Mouse (Mus musculus): Measurements from ENCODE around the gene Plk5.

- TF ChIP-seq SIN3A (IDR thresholded peaks at IDR 0.05; ENCODE audit: low read length) (no peak), MAX (IDR thresholded peaks at IDR 0.05; ENCODE audit: low read length) (no peak), USF1 (IDR thresholded peaks at IDR 0.05; ENCODE audit: low read depth, low read length) (no peak), CTCF (IDR thresholded peaks at IDR 0.05 in 2 of 3, conservative IDR thresholded peaks at IDR 0.05 in 1 of 3; ENCODE audit: control insufficient read depth in 1 of 3, insufficient read depth in 1 of 3, low read depth in 2 of 3, low read length in 3 of 3, poor library complexity in 1 of 3, severe bottlenecking in 1 of 3) (no peak), JUND (IDR thresholded peaks at IDR 0.05; ENCODE audit: low read depth, low read length) (no peak), POLR2A (IDR thresholded peaks at IDR 0.05; ENCODE audit: control insufficient read depth in 1 of 2, insufficient read depth in 1 of 2, low read depth in 1 of 2, low read length in 2 of 2, poor library complexity in 1 of 2) (no peak), MAFK (IDR thresholded peaks at IDR 0.05; ENCODE audit: borderline replicate concordance, low read depth, low read length) (no peak), POLR2AphosphoS2 (IDR thresholded peaks at IDR 0.05; ENCODE audit: low read length) (no peak), ZNF384 (IDR thresholded peaks at IDR 0.05; ENCODE audit: low read depth, low read length) (no peak), ZKSCAN1 (IDR thresholded peaks at IDR 0.05; ENCODE audit: low read depth, low read length) (no peak), BHLHE40 (IDR thresholded peaks at IDR 0.05; ENCODE audit: borderline replicate concordance, low read depth, low read length) (no peak)
Observed at GRCm38 (mm10) chr10:80385811-80386734, 29.8 kb downstream of the Plk5 start.
